Mouse (Mus musculus) myocyte (in vitro differentiated cells): ENCODE data around the gene Tiam1. TPM values are rescaled to one million over a fixed set of nuclear protein-coding genes. Genes with fewer than 3 reads are reported as not detected.

Experiments used
- H3K27me3 ChIP-seq: one replicate; pipeline ENCODE4 v1.6.1; 2011; ENCODE audit not compliant: control insufficient read depth, insufficient read depth, insufficient read length
- H3K36me3 ChIP-seq: one replicate; pipeline ENCODE4 v1.6.1; 2011; ENCODE audit not compliant: control insufficient read depth, insufficient read depth
- H3K4me2 ChIP-seq: one replicate; pipeline ENCODE4 v1.6.1; 2011; ENCODE audit warnings: low read depth, control low read depth
- H3K4me3 ChIP-seq: one replicate; pipeline ENCODE4 v1.5.1; 2011; ENCODE audit warnings: mild to moderate bottlenecking, control low read depth, moderate library complexity
- H3K79me2 ChIP-seq: one replicate; pipeline ENCODE4 v1.6.1; 2011; ENCODE audit not compliant: control insufficient read depth, insufficient read depth
- H3ac ChIP-seq: one replicate; pipeline ENCODE4 v1.6.1; 2011; ENCODE audit not compliant: control insufficient read depth, insufficient read length
- CEBPB ChIP-seq: IDR thresholded peaks from 2 replicates; pipeline ENCODE4 v1.6.1; 2011; ENCODE audit warnings: mild to moderate bottlenecking, moderate library complexity; ENCODE audit not compliant: poor library complexity, insufficient read depth, severe bottlenecking
- E2F4 ChIP-seq: IDR thresholded peaks from one replicate; pipeline ENCODE4 v1.6.1; 2011; ENCODE audit warnings: mild to moderate bottlenecking, control low read depth, moderate library complexity; ENCODE audit not compliant: insufficient read depth
- MAX ChIP-seq: IDR thresholded peaks from one replicate; pipeline ENCODE4 v1.6.1; 2011; ENCODE audit warnings: low read depth, mild to moderate bottlenecking, control low read depth
- MYOD1 ChIP-seq, 3 experiments: IDR thresholded peaks; one replicate each; pipeline ENCODE4 v1.6.1; 2011; ENCODE audit warnings: control low read depth in 2 of 3, low read depth in 2 of 3, mild to moderate bottlenecking in 2 of 3, moderate library complexity in 1 of 3; ENCODE audit not compliant: insufficient read length in 2 of 3, control insufficient read depth in 1 of 3
- MYOG ChIP-seq, 3 experiments: IDR thresholded peaks; one replicate each; pipeline ENCODE4 v1.6.1; 2011; ENCODE audit warnings: control low read depth in 2 of 3, low read depth in 2 of 3, mild to moderate bottlenecking in 2 of 3; ENCODE audit not compliant: insufficient read length in 2 of 3, control insufficient read depth in 1 of 3, insufficient read depth in 1 of 3
- POLR2A ChIP-seq: IDR thresholded peaks from one replicate; pipeline ENCODE4 v1.6.1; 2011; ENCODE audit warnings: low read depth, mild to moderate bottlenecking, control low read depth, moderate library complexity; ENCODE audit not compliant: insufficient read length
- POLR2AphosphoS2 ChIP-seq: IDR thresholded peaks from one replicate; pipeline ENCODE4 v1.6.1; 2011; ENCODE audit warnings: low read depth, control low read depth; ENCODE audit not compliant: insufficient read length
- REST ChIP-seq: IDR thresholded peaks from one replicate; pipeline ENCODE4 v1.6.1; 2011; ENCODE audit warnings: mild to moderate bottlenecking, control low read depth, moderate library complexity; ENCODE audit not compliant: insufficient read depth, insufficient read length
- SRF ChIP-seq: IDR thresholded peaks from one replicate; pipeline ENCODE4 v1.6.1; 2011; ENCODE audit warnings: low read depth; ENCODE audit not compliant: control insufficient read depth, insufficient read length
- TCF12 ChIP-seq: IDR thresholded peaks from one replicate; pipeline ENCODE4 v1.6.1; 2011; ENCODE audit warnings: mild to moderate bottlenecking, control low read depth; ENCODE audit not compliant: poor library complexity, insufficient read depth, severe bottlenecking
- TCF3 ChIP-seq: IDR thresholded peaks from one replicate; pipeline ENCODE4 v1.6.1; 2011; ENCODE audit warnings: low read depth, control low read depth; ENCODE audit not compliant: insufficient read length
- USF1 ChIP-seq: IDR thresholded peaks from one replicate; pipeline ENCODE4 v1.6.1; 2011; ENCODE audit warnings: low read depth, mild to moderate bottlenecking, control low read depth, moderate library complexity
- polyA plus RNA-seq: library from polyadenylated mRNA; unstranded; fragments of >200 nt; fragmentation: generic; extraction: Trizol; gene quantifications from one replicate; pipeline ENCODE4 v1.2.1, GENCODE M21; 2012; ENCODE audit warnings: missing spikeins

Tiam1 gene
- polyA plus RNA-seq, 1 experiment = 2.2 TPM

- TF ChIP-seq MAX (no peak), CEBPB (no peak), TCF3 (no peak), REST (no peak), USF1 (no peak), MYOD1 (IDR thresholded peaks at IDR 0.05; ENCODE audit: control insufficient read depth in 1 of 3, insufficient read length in 2 of 3, low read depth in 2 of 3) (no peak), SRF (no peak), POLR2AphosphoS2 (no peak), POLR2A (no peak), MYOG (IDR thresholded peaks at IDR 0.05; ENCODE audit: control insufficient read depth in 1 of 3, insufficient read depth in 1 of 3, insufficient read length in 2 of 3, low read depth in 2 of 3) (no peak), E2F4 (no peak), TCF12 (no peak)
- no peaks in the 10 kb centered on the region for H3K79me2 ChIP-seq
- no peaks in the 10 kb centered on the region for H3K27me3 ChIP-seq
- no peak overlapping the region for H3K4me3 ChIP-seq
- H3ac ChIP-seq = no peak overlapping the region
- H3K4me2 ChIP-seq = no peak overlapping the region
- no peaks in the 10 kb centered on the region for H3K36me3 ChIP-seq
These were observed 21.4 kb upstream of the Tiam1 start for GRCm38 (mm10) chr16:90164942-90165341.

GRCm38 (mm10) chr16:90155080-90155479, 11.5 kb upstream of the Tiam1 start:
- TF ChIP-seq MAX (no peak), E2F4 (no peak), TCF3 (no peak), POLR2A (no peak), MYOG (IDR thresholded peaks at IDR 0.05; ENCODE audit: control insufficient read depth in 1 of 3, insufficient read depth in 1 of 3, insufficient read length in 2 of 3, low read depth in 2 of 3) (no peak), REST (no peak), MYOD1 (IDR thresholded peaks at IDR 0.05; ENCODE audit: control insufficient read depth in 1 of 3, insufficient read length in 2 of 3, low read depth in 2 of 3) (no peak), USF1 (no peak)
- Histone ChIP-seq H3K27me3 (no peaks in the 10 kb centered on the region), H3ac (no peak overlapping the region), H3K79me2 (no peaks in the 10 kb centered on the region), H3K4me2 (no peak overlapping the region), H3K4me3 (no peak overlapping the region), H3K36me3 (no peaks in the 10 kb centered on the region)

GRCm38 (mm10) chr16:90150820-90151219, 7.3 kb upstream of the Tiam1 start:
- TF ChIP-seq REST = no peak
- no peak for TF ChIP-seq TCF3
- TF ChIP-seq E2F4 = no peak
- TF ChIP-seq MAX = no peak
- no peak for TF ChIP-seq SRF
- TF ChIP-seq MYOG (IDR thresholded peaks at IDR 0.05; ENCODE audit: control insufficient read depth in 1 of 3, insufficient read depth in 1 of 3, insufficient read length in 2 of 3, low read depth in 2 of 3) = no peak
- no peak for TF ChIP-seq USF1
- no peak for TF ChIP-seq TCF12
- no peak for TF ChIP-seq CEBPB
- no peak for TF ChIP-seq POLR2AphosphoS2
- no peak for TF ChIP-seq POLR2A
- no peak for TF ChIP-seq MYOD1 (IDR thresholded peaks at IDR 0.05; ENCODE audit: control insufficient read depth in 1 of 3, insufficient read length in 2 of 3, low read depth in 2 of 3)
- Histone ChIP-seq H3ac (no peak overlapping the region), H3K79me2 (no peaks in the 10 kb centered on the region), H3K36me3 (no peaks in the 10 kb centered on the region), H3K4me2 (no peak overlapping the region), H3K4me3 (no peak overlapping the region), H3K27me3 (no peaks in the 10 kb centered on the region)

GRCm38 (mm10) chr16:90150126-90150525, 6.6 kb upstream of the Tiam1 start:
- Histone ChIP-seq H3K4me3 (no peak overlapping the region), H3K36me3 (no peaks in the 10 kb centered on the region), H3K27me3 (no peaks in the 10 kb centered on the region), H3ac (no peak overlapping the region), H3K79me2 (no peaks in the 10 kb centered on the region), H3K4me2 (no peak overlapping the region)
- no peak for TF ChIP-seq MYOG (IDR thresholded peaks at IDR 0.05; ENCODE audit: control insufficient read depth in 1 of 3, insufficient read depth in 1 of 3, insufficient read length in 2 of 3, low read depth in 2 of 3)
- TF ChIP-seq REST = no peak
- TF ChIP-seq POLR2AphosphoS2 = no peak
- no peak for TF ChIP-seq TCF12
- no peak for TF ChIP-seq MYOD1 (IDR thresholded peaks at IDR 0.05; ENCODE audit: control insufficient read depth in 1 of 3, insufficient read length in 2 of 3, low read depth in 2 of 3)
- no peak for TF ChIP-seq MAX
- TF ChIP-seq TCF3 = no peak
- no peak for TF ChIP-seq E2F4
- TF ChIP-seq POLR2A = no peak
- TF ChIP-seq SRF = no peak
- no peak for TF ChIP-seq USF1
- no peak for TF ChIP-seq CEBPB

GRCm38 (mm10) chr16:90149335-90149734, 5.8 kb upstream of the Tiam1 start:
- Histone ChIP-seq H3K79me2 (no peaks in the 10 kb centered on the region), H3K4me2 (no peak overlapping the region), H3K27me3 (no peaks in the 10 kb centered on the region), H3ac (no peak overlapping the region), H3K36me3 (no peaks in the 10 kb centered on the region), H3K4me3 (no peak overlapping the region)
- TF ChIP-seq REST (no peak), TCF3 (no peak), TCF12 (no peak), MYOD1 (IDR thresholded peaks at IDR 0.05; ENCODE audit: control insufficient read depth in 1 of 3, insufficient read length in 2 of 3, low read depth in 2 of 3) (no peak), POLR2AphosphoS2 (no peak), SRF (no peak), MAX (no peak), MYOG (IDR thresholded peaks at IDR 0.05; ENCODE audit: control insufficient read depth in 1 of 3, insufficient read depth in 1 of 3, insufficient read length in 2 of 3, low read depth in 2 of 3) (no peak), E2F4 (no peak), POLR2A (no peak), CEBPB (no peak), USF1 (no peak)
